Mouse (Mus musculus): ENCODE measurements around the gene Dbp. TPM values are rescaled to one million over a fixed set of nuclear protein-coding genes. Genes with fewer than 3 reads are reported as not detected.
A peak's percentile ranks its signal among the peaks of the same experiment; 100 is the strongest.

The Dbp gene
- polyA plus RNA-seq, 1 experiment from 2014 or later, result 1.7 TPM

- 24% methylated on average over 2 of the region's 2 CpGs for WGBS
- no peak overlapping the region for H3K4me3 ChIP-seq (ENCODE audit: low read length)
- no peaks in the 10 kb centered on the region for H3K36me3 ChIP-seq (ENCODE audit: control insufficient read depth, insufficient read depth, low read length)
- H3K4me2 ChIP-seq (ENCODE audit: low read depth, low read length), result no peak overlapping the region
- H3K9me3 ChIP-seq (ENCODE audit: control insufficient read depth, low read length), result no peaks in the 10 kb centered on the region
- H3K4me1 ChIP-seq (replicated peaks; ENCODE audit: control insufficient read depth, insufficient read depth, low read length), result peaks cover 6% of the 10 kb centered on the region; the same call in 1 of the 2 replicates
- H3K27me3 ChIP-seq (ENCODE audit: control insufficient read depth, insufficient read depth, low read depth, low read length), result no peaks in the 10 kb centered on the region
- ATAC-seq (ENCODE audit: low read depth), result peak; percentile 34; the same call in 1 of the 2 replicates
- H3K9ac ChIP-seq (ENCODE audit: low read length), result no peak overlapping the region
- H3K27ac ChIP-seq (ENCODE audit: low read length), result no peak overlapping the region
Observed at GRCm38 (mm10) chr7:45744387-45744786, 39.5 kb downstream of the Dbp start.

- no peaks in the 10 kb centered on the region for H3K36me3 ChIP-seq (ENCODE audit: control insufficient read depth, insufficient read depth, low read length)
- 57% methylated on average over 6 of the region's 6 CpGs for WGBS
- H3K27me3 ChIP-seq (ENCODE audit: control insufficient read depth, insufficient read depth, low read depth, low read length), result no peaks in the 10 kb centered on the region
- no peak overlapping the region for H3K27ac ChIP-seq (ENCODE audit: low read length)
- ATAC-seq (ENCODE audit: low read depth), result no peak
- H3K4me1 ChIP-seq (replicated peaks; ENCODE audit: control insufficient read depth, insufficient read depth, low read length), result peaks cover 5% of the 10 kb centered on the region; the same call in 1 of the 2 replicates
- no peak overlapping the region for H3K4me2 ChIP-seq (ENCODE audit: low read depth, low read length)
- no peak overlapping the region for H3K4me3 ChIP-seq (ENCODE audit: low read length)
- H3K9ac ChIP-seq (ENCODE audit: low read length), result no peak overlapping the region
- H3K9me3 ChIP-seq (ENCODE audit: control insufficient read depth, low read length), result no peaks in the 10 kb centered on the region
Observed at GRCm38 (mm10) chr7:45746518-45746917, 41.6 kb downstream of the Dbp start.

GRCm38 (mm10) chr7:45747450-45747849, 42.6 kb downstream of the Dbp start:
- WGBS, result 79% methylated on average over 5 of the region's 5 CpGs

GRCm38 (mm10) chr7:45748110-45748509, 43.2 kb downstream of the Dbp start:
- Histone ChIP-seq H3K4me3 (ENCODE audit: low read length) (no peak overlapping the region), H3K9me3 (ENCODE audit: control insufficient read depth, low read length) (no peaks in the 10 kb centered on the region), H3K27me3 (ENCODE audit: control insufficient read depth, insufficient read depth, low read depth, low read length) (no peaks in the 10 kb centered on the region), H3K9ac (ENCODE audit: low read length) (no peak overlapping the region), H3K36me3 (ENCODE audit: control insufficient read depth, insufficient read depth, low read length) (no peaks in the 10 kb centered on the region), H3K4me1 (replicated peaks; ENCODE audit: control insufficient read depth, insufficient read depth, low read length) (peaks cover 3% of the 10 kb centered on the region; the same call in 1 of the 2 replicates), H3K4me2 (ENCODE audit: low read depth, low read length) (no peak overlapping the region), H3K27ac (ENCODE audit: low read length) (no peak overlapping the region)
- ATAC-seq (ENCODE audit: low read depth), result no peak
- WGBS, result 67% methylated on average over 7 of the region's 7 CpGs

More at GRCm38 (mm10) chr7:45747450-45747849, 42.6 kb downstream of the Dbp start:
- Histone ChIP-seq H3K27me3 (ENCODE audit: control insufficient read depth, insufficient read depth, low read depth, low read length) (no peaks in the 10 kb centered on the region), H3K9me3 (ENCODE audit: control insufficient read depth, low read length) (no peaks in the 10 kb centered on the region), H3K9ac (ENCODE audit: low read length) (no peak overlapping the region), H3K4me1 (replicated peaks; ENCODE audit: control insufficient read depth, insufficient read depth, low read length) (peaks cover 3% of the 10 kb centered on the region; the same call in 1 of the 2 replicates), H3K4me2 (ENCODE audit: low read depth, low read length) (no peak overlapping the region), H3K36me3 (ENCODE audit: control insufficient read depth, insufficient read depth, low read length) (no peaks in the 10 kb centered on the region), H3K27ac (ENCODE audit: low read length) (no peak overlapping the region), H3K4me3 (ENCODE audit: low read length) (no peak overlapping the region)
- no peak for ATAC-seq (ENCODE audit: low read depth)

GRCm38 (mm10) chr7:45749401-45749800, 44.5 kb downstream of the Dbp start:
- no peak overlapping the region for H3K4me2 ChIP-seq (ENCODE audit: low read depth, low read length)
- H3K4me3 ChIP-seq (ENCODE audit: low read length), result no peak overlapping the region
- H3K9me3 ChIP-seq (ENCODE audit: control insufficient read depth, low read length), result 0 out of 2 replicates have a peak, but pooled peaks cover 2% of the 10 kb centered on the region
- peaks cover 3% of the 10 kb centered on the region; the same call in 1 of the 2 replicates for H3K4me1 ChIP-seq (replicated peaks; ENCODE audit: control insufficient read depth, insufficient read depth, low read length)
- H3K9ac ChIP-seq (ENCODE audit: low read length), result no peak overlapping the region
- no peaks in the 10 kb centered on the region for H3K27me3 ChIP-seq (ENCODE audit: control insufficient read depth, insufficient read depth, low read depth, low read length)
- no peak overlapping the region for H3K27ac ChIP-seq (ENCODE audit: low read length)
- no peaks in the 10 kb centered on the region for H3K36me3 ChIP-seq (ENCODE audit: control insufficient read depth, insufficient read depth, low read length)
- 0 out of 2 replicates have a peak, but pooled peaks have one; percentile 36 for ATAC-seq (ENCODE audit: low read depth)
- 26% methylated on average over 9 of the region's 10 CpGs for WGBS

- 52% methylated on average over 9 of the region's 9 CpGs for WGBS
- Histone ChIP-seq H3K27ac (ENCODE audit: low read length) (no peak overlapping the region), H3K4me3 (ENCODE audit: low read length) (no peak overlapping the region), H3K9me3 (ENCODE audit: control insufficient read depth, low read length) (0 out of 2 replicates have a peak, but pooled peaks cover 2% of the 10 kb centered on the region), H3K27me3 (ENCODE audit: control insufficient read depth, insufficient read depth, low read depth, low read length) (no peaks in the 10 kb centered on the region), H3K9ac (ENCODE audit: low read length) (no peak overlapping the region), H3K4me1 (replicated peaks; ENCODE audit: control insufficient read depth, insufficient read depth, low read length) (peaks cover 3% of the 10 kb centered on the region; the same call in 1 of the 2 replicates), H3K4me2 (ENCODE audit: low read depth, low read length) (no peak overlapping the region), H3K36me3 (ENCODE audit: control insufficient read depth, insufficient read depth, low read length) (no peaks in the 10 kb centered on the region)
- ATAC-seq (ENCODE audit: low read depth), result no peak
Observed at GRCm38 (mm10) chr7:45750162-45750561, 45.3 kb downstream of the Dbp start.

GRCm38 (mm10) chr7:45755703-45756102, 50.8 kb downstream of the Dbp start:
- H3K9me3 ChIP-seq (ENCODE audit: control insufficient read depth, low read length), result 0 out of 2 replicates have a peak, but pooled peaks cover 2% of the 10 kb centered on the region
- H3K4me2 ChIP-seq (ENCODE audit: low read depth, low read length), result no peak overlapping the region
- H3K9ac ChIP-seq (ENCODE audit: low read length), result no peak overlapping the region
- ATAC-seq (ENCODE audit: low read depth), result no peak
- WGBS, result 51% methylated on average over 6 of the region's 6 CpGs
- no peak overlapping the region for H3K4me3 ChIP-seq (ENCODE audit: low read length)
- no peaks in the 10 kb centered on the region for H3K36me3 ChIP-seq (ENCODE audit: control insufficient read depth, insufficient read depth, low read length)
- peaks cover 17% of the 10 kb centered on the region for H3K27me3 ChIP-seq (ENCODE audit: control insufficient read depth, insufficient read depth, low read depth, low read length)
- H3K27ac ChIP-seq (ENCODE audit: low read length), result no peak overlapping the region
- peaks cover 6% of the 10 kb centered on the region; the same call in 1 of the 2 replicates for H3K4me1 ChIP-seq (replicated peaks; ENCODE audit: control insufficient read depth, insufficient read depth, low read length)

- peak overlapping the region; percentile 5; the same call in 1 of the 2 replicates for H3K9ac ChIP-seq (ENCODE audit: low read length)
- peak overlapping the region; percentile 6; the same call in 1 of the 2 replicates for H3K27ac ChIP-seq (ENCODE audit: low read length)
- H3K4me3 ChIP-seq (ENCODE audit: low read length), result peak overlapping the region; percentile 29
- peak overlapping the region; percentile 49 for H3K4me2 ChIP-seq (ENCODE audit: low read depth, low read length)
- peak; percentile 94 for ATAC-seq (ENCODE audit: low read depth)
- H3K4me1 ChIP-seq (replicated peaks; ENCODE audit: control insufficient read depth, insufficient read depth, low read length), result peaks cover 6% of the 10 kb centered on the region; the same call in 1 of the 2 replicates
- no peaks in the 10 kb centered on the region for H3K9me3 ChIP-seq (ENCODE audit: control insufficient read depth, low read length)
- no peaks in the 10 kb centered on the region for H3K36me3 ChIP-seq (ENCODE audit: control insufficient read depth, insufficient read depth, low read length)
- H3K27me3 ChIP-seq (ENCODE audit: control insufficient read depth, insufficient read depth, low read depth, low read length), result peaks cover 17% of the 10 kb centered on the region
- WGBS, result 7% methylated on average over 27 of the region's 27 CpGs
Observed at GRCm38 (mm10) chr7:45759400-45759799, 54.5 kb downstream of the Dbp start.
